Mouse (Mus musculus) cerebellum, postnatal 36 days (tissue): ENCODE data around the gene Phospho2.
A peak's percentile ranks its signal among the peaks of the same experiment; 100 is the strongest.
"Not testable (repeated sequence)": the region's sequence is repeated elsewhere in the genome, so short reads cannot be mapped to it uniquely, and the experiment has no call there.

Source experiments
- DNase-seq, 2 experiments: peaks; one replicate each; pipeline ENCODE4 v3.0.0; 2021 to 2022; ENCODE audit warnings: mixed read lengths in 2 of 2

Phospho2 gene

DNA sequence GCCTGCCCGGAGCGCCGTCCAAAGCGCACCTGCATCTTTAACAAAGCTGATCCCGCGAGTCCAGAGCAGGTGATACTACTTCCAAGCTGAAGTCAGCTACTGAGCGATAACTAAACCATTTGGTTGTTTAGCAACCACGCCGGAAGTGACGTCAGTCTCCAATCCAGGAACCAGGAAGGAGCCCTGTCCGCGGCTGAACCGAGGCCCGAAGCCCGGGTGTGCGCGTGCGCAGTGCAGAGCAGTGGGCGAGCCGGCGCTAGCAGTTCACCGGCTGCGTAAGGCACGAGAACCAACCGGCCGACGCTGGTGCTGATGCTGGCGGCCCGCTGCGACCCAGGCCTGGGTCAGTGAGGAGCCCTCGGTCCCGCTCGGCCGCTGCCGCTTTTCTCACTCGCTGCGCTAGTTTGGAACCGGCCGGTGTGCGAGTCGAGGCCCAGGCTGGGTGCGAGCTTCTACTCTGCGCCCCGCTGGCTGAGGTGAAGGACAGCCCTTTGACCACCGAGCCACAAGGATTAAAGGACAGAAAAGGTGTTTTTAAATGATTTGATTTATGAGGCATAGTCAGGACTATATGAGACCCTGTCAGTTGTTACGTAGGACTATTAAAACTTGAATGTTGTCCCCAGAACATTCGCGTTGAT is at the start of gene Phospho2, which contains the start of gene Ccdc173:
Gene Phospho2 (plus strand): TSS at position 195 of the 641 bp plus-strand sequence.
Gene Ccdc173 (minus strand): TSS at position 147 of the 641 bp plus-strand sequence.
- DNase-seq: peak; percentile 98 to 99

DNA sequence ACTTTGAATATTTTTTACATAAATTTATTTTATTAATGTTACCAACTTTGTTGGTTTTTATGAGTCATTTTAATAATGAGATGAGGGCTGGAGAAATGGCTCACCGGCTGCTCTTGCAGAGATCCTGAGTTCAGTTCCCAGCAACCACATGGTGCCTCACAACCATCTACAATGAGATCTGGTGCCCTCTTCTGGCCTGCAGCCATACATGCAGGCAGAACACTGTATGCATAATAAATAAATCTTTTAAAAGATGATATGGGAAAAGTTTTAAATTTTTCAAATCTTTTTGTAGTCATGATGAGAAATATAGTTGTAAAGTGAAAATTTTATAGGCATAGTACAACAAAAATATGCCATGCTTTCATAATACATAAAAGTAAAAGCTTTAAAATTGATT is 44.3 kb upstream of the Phospho2 start:
- DNase-seq: no peak

DNA sequence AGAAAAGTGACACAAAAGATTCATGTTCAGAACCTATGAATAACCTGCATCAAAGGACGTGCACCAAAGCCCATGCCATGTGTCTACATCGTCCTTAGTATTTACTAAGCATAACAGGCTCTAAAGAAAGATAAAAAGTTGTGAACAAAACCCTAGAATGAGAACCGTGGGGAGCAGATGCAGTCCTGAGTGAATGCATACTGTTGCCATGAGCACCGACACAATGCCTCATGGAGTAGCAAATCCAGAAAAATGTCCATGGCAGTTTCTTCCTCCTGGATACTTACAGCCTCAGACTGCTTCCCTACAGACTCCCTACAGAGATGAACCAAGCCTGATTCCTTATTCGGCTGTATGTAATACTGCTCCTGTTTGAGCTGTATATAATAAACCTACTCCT is 28.4 kb upstream of the Phospho2 start:
- no peak for DNase-seq

DNA sequence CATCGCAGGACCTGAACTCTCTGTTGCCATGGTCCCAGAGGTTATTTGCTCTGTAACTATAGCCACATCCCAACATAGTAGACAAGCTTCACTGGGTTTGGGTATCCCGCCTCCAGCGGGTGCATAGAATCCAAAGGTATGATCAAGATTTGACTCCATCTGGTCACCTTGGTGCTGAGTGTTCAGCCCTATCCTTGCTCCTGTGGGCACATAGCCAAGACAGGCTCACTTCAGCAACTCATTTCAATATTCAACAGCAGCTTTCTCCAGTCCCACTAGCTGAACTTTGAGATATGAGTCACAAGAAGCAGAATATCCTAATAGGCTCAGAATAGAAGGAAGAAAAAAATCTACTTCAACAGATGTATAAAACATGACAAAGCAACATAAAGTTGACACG is 26.1 kb upstream of the Phospho2 start:
- DNase-seq: no peak

DNA sequence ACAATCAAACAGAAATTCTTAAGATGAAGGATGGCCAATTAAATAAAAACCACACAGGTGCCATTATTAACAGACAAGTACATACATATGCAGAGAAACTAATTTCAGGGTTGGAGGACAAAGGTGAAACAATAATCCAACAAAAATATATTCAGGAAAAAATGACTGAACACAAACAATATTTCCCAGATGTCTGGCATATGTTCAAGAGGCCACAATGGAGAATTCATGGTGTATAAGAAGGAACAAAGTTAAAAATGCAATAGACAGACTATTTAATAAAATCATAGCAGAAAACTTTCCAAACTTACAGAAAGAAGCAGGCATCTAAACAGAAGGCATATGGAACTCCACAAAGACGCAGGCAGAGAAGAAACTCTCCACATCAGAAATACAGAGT is 24.7 kb upstream of the Phospho2 start:
- no peak for DNase-seq

DNA sequence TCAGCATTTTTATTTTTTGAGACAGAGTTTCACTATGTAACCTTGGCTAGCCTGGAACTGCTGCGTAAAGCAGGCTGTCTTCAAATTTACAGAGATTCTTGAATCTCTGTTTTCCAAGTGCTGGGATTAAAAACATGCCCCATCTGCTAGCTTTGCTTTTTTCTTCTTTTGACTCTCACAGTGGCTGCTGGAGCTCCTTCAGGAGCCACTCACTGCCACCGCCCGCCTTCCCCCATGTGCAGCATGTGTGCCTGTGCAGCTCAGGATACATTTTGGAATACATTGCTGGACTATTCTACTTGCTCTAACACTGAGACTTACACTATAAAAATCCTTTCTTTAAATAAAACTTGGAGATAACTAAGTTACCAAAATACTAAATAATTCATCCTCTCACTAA is 16.1 kb upstream of the Phospho2 start:
- no peak for DNase-seq

DNA sequence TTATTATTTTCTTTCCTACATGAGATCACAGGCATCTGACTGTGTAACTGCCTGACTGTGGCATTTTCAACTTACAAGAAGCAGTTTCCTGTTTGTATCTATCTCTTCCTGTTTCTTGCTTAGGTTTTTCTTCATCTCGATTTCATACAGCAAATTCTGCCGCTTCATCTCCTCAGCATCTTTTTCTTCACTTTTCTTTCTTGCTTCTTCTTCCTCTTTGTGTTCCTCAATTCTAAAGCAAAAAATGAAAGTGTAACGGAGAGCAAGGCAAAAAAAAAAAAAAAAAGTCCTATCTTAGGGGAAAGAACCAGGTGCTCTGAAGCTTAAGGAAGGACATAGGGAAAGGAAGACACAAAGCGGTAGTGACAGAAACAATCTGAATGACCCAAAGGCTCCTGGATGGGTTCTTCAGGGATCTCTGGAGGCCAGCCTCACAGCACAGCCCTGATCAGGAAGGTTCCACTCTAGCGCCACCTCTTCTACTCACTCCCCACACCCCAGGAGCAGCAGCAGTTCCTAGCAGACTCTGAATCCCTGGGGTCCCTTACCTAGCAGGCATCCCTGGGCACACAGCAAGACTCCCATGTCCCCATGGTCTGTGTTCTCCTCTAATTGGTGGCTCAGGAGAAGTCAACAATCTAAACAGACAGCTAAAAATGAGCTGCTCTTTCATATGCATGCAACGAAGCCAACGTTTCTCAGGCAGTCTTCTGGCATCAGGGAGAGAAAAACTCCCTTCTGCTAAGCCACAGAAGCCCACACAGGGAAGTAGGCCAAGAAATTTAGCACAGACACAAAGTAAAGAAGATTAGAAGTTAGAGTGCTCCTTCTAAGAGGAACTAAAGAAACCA is 11.2 kb upstream of the Phospho2 start:
- DNase-seq: no peak

DNA sequence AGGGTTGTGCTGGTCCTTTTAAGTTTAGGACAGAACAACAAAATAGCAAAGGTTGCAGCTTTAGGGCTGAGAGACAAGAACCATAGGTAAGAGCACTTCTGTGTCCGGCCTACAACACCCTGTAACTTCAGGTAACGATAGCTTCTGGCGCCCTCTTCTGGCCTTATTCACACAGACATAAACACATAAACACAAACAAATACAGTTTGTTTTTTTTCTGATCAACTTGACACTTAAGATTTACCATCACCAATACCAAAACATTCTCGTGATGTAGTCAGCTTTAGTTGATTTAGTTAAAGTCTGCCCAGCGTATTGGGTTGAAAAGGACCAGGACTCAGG is 10.6 kb upstream of the Phospho2 start:
- no peak for DNase-seq

DNA sequence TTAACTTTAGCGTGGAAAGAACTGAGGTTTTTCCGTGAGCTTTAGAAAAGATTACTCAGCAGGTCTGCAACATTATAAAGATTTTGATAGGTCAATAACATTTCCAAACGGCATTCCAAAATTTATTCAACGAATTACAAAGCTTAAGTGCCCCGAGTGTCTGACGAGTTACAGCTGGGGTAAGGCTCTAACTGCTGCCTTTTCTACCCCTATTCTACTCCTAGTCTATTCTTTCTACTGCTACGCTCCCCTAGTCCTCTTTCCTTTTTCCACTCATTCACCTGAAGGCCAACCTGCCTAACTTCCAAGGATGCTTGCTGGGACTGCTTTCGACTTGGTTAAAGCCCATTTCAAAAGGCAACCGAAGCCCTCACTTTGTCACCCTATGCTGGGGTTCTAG is 449 bp upstream of the Phospho2 start:
- no peak for DNase-seq

DNA sequence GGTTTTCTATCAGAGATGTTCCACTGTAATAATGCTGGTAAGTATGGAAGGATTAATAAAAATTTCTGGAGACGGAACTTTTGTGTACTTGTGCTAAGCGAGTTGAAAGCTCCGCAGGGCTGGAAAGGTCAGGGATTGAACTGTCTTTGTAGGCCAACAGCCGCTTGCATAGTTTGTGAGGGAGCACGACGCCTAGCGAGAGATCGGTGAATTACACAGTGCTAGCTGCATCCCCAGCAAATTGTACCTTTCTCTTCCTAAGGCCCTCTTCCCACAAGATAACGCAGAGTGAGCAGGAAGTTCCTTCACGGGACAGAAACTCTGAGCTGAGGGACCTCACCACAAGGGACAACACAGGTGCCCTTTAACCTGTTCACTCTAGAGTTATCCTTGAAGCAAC is 862 bp downstream of the Phospho2 start:
- DNase-seq: peak; percentile 86 to 91

DNA sequence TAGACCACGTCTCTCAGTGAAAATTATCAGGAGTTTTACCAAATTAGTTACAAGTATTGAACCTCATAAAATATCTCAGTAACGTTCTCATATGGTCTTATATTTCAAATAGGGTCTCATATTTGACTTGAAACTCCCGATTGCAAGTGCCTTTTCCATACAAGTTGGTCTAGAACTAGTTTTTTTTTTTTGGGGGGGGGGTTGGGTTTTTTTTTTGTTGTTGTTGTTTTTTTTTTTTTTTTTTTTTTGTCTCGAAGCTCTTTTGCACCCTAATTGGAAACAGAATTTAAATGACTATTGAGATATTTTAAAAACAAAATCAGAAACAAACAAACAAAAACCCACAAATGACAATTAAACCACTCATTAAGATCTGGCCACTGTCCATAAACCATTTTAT is 1.3 kb downstream of the Phospho2 start:
- no peak for DNase-seq

DNA sequence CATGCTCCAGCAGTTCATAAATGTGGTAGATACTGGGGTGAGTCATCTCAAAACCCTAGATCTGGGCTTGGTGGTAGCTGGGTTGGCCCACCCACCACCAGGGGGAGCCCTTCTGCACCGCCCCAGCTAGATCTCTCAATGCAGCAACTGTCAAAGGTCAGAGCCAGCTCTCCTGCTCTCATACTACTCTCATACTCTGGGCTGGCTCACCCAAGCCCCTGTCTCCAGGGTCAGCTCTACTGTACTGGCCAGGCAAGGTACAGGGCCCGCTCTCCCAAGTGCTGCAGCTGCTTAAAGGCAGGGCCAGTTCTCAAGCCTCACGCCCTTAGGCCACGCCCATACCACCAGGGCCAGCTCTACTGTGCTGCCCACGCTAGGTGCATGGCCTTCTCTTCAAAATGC is 13.5 kb downstream of the Phospho2 start:
- DNase-seq: peak; percentile 58 to 65

DNA sequence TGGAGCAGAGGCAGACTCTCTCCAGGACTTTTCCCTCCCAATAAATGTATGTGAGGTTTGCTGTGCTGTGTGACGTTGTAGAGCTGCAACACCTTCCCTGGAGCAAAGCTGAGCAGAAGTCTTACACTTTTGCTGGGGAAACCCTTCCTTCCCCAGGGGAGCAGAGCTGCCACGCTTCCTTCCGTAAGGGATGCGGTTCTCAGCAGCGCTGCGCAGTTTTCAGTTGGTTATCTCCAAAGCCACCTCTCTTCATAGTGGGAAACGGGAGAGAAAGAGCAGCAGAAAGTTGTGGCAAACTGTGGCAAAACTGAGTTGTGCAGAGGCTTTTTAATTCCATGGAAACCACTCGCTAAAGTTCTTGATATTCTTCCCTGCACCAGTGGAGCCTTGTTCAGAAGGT is 14.3 kb downstream of the Phospho2 start:
- no peak for DNase-seq

DNA sequence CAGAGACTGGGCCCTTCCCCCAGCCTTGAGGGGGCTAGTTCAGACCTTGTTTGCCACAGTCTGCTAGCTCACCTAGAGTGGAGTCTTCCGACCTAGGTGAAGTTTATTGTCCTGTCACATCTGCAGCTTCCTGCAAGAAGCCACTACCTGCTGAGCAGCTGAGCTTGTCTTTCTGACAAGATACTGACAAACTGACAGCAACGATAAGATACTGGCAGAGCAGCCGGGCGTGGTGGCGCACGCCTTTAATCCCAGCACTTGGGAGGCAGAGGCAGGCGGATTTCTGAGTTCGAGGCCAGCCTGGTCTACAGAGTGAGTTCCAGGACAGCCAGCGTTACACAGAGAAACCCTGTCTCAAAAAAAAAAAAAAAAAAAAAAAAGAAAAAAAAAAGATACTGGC is 15.2 kb downstream of the Phospho2 start:
- not testable (repeated sequence) for DNase-seq

DNA sequence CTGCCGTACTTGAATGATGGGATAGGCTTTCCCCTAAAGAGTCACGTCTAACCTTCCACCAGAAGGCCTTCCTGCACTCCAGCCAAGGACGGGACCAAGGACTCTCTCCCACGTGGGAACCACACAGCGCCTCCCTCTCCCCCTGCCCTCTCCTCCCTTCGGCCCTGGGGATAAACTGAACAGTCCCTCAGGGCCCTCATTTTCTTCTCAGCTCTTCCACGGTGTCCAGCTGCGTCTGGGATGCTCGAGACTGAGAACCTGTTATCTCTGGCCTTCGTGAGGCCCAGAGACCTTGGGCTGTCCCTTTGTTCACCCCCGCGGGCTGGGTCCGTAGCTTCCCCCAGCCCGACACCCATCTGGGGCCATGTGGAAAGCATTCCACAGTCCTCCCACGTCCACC is 20.7 kb downstream of the Phospho2 start:
- DNase-seq: no peak

DNA sequence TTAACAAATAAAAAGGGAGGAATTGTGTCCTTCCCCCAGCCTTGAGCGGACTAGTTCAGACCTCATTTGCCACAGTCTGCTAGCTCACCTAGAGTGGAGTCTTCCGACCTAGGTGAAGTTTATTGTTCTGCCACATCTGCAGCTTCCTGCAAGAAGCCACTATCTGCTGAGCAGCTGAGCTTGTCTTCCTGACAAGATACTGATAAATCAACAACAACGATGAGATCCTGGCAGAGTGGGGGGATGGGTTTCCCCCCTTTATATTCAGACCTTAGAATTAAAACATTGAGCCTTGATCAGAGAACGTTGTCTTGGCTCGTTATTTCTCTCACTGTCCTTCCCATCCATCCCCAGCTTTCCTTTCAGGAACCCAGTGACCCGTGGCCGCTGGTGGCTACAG is 21.9 kb downstream of the Phospho2 start:
- not testable (repeated sequence) for DNase-seq

DNA sequence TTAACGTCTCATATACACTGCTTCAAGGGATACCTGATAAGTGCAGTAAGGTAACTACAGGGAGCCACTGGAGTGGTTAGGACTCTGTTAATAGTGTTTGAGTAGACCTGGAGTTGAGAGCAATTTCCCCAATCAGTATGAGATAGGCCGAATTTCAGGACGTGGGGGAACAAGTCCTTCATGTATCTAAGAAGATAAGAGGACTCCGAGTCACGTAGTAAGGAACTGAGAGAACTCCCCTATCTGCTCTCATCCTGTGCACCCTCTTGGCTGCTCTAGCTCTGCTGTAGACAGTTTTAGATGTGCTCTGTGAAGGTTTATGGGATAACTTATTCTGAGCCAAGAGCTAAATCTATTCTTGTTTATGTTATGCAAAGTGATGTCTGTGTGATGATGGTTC is 27.2 kb downstream of the Phospho2 start:
- no peak for DNase-seq

DNA sequence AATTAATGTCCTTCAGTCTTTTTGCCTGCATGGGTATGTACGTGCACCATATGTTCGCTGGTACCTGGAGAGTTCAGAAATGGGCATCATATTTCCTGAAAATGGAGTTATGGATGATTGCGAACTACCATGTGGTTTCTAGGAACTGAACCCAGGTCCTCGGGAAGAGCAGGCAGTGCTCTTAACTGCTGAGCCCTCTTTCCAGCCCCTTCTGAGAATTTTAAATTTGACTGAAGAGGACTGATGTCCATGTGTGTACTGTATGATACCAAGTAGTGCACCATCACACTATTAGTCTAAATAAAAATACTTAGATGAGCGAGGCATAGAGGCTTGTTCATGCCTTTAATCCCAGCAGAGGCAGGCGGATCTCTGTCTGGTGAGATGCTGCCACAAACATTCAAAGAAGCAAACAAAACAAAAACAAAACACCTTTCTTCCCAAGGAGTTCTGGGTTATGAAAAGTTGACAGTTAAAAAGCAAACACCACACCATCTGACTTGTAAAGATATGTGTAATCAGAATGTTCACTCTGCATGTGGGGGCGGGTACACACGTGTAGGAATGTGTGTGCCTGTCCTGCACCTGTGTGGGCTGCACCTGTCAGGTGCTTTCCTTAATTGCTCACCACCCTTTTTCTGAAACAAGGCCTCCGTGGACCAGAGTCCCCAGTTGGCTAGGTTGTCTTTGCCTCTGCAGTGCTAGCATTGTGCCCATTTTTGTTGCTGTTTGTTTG is 29.1 kb downstream of the Phospho2 start:
- no peak for DNase-seq

DNA sequence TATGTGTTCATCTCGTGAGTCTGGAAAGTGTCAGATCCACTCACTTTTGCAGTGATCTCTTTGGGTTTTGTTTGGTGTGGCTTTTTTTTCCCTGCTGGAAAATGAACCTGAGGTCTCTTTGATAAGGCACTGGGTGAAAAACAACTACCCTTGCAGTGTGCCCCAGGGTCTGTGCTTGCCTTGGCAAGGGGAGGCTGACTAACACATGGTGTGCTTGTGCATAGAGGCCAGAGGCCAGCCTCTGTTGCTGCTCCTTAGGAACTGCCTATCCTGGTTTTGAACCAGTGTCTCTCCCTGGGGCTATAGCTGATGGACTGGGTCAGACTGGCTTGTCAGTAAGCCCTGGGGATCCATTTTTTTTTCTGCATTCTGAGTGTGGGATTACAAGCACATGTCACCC is 30.8 kb downstream of the Phospho2 start:
- DNase-seq: no peak

DNA sequence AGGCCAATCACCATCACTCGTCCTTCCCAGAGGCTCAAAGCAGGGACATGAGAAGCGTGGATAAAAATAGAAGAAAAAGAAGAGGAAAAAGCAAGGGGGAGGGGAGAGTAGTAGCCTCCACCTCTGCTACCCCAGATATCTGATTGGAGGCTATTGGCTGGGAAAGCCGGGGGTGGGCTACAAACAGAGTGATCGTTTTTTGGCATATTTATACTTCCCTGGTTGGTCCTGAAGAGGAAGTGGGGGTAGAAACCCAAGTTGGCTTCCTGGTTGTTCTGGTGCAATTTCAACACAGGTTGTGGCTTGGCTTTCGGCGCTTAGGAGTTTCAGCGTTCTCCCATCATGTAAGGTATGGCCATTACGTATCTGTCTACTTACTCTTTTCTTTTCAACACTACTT is 32.3 kb downstream of the Phospho2 start, which contains the start of gene Klhl23:
Gene Klhl23 (plus strand): TSS at position 234 of the 400 bp plus-strand sequence.
- no peak for DNase-seq

DNA sequence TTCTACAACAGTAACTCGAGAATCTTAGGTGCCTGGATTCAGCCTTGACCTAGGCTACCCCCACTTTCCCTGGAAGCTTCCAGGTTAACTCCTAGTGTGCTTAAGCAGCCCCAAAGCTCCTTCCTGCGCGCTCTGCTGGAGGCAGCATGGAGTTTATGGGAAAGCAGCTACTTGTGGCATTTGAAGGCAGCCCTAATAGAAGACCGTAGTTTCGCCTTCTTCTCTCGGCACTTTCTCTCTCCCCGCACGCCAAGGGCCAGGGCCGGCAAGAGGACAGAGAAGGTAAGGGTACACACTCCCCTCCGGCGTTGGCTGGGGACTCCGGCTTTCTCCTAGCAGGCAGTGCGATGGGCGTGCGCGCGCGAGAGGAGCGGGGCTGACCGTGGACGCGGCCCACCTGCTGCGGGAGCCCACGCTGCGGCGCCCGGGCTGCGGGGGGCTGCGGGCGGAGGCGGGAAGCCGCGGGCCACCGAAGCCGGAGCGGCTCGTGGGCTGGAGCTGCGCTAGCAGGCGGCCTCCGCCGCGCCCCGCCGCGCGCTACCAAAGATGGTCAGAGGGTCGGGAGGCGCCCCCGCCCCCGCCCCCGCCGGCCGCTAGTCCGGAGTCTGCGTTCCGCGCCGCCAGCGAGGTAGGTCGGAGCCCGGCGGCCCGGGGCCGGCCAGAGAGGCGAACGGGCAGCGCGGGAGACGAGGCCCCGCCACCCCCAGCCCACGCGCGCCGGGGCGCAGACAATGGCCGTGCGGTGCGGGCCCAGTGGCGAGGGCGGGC is 33.1 kb downstream of the Phospho2 start:
- peak; percentile 46 to 62 for DNase-seq

DNA sequence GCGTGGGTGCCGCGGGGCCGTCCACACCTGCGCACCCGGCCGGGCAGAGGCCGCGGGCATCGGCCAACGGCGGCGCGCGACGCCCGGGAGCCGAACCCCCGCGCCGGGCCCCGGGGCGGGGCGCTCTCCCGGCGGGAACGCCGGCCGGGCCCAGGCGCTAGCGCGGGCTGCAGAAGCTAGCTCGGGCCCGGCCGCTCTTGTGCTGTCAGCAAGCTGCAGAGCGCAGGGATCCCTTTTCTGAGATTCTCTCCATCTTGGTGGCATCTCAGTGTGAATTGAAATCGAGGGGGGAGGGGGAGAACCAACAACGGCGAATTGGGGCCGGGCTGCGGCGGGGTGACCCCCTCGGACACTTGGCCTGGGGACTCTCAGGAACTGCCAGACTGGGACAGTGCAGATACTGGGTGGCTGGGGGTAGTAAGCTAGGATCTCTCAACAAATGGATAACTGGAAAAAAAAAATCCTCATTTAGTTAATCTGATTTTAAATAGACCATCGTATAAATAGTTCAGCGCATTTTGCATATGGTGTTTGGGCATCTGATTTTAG is 33.8 kb downstream of the Phospho2 start:
- DNase-seq: peak in 1 of 2 experiments; percentile 58
